ENCODE assay signal across 10 mouse cellular contexts in genomic region chr2:181931077-181931815, GRCm38 (mm10). TPM values are rescaled to one million over a fixed set of nuclear protein-coding genes. Genes with fewer than 3 reads are reported as not detected.
DNase-seq lines count a peak whose midpoint lies in the region; ATAC-seq lines count a peak whose summit lies in the region.
"Not testable (repeated sequence)": the region's sequence is repeated elsewhere in the genome, so short reads cannot be mapped to it uniquely, and the experiment has no call there.
"Had no signal": no experiment of that assay in that cellular context is flagged by ENCODE, and none has a peak within 500 bp of the region (broad histone marks: within the 10 kb centered on the region; RNA-seq: fewer than 3 reads in every experiment).

No protein-coding gene starts in this region.

- peak; percentile 25 for DNase-seq in Muller cell, postnatal 12 days (ENCODE audit: inconsistent ontology term)
- DNase-seq in cerebellum, adult 8-10 months, result peak; percentile 4
- DNase-seq in layer of hippocampus, postnatal 36 days, result peak; percentile 15 to 24
- DNase-seq in lung, postnatal 14 days, result peak; percentile 25
- peak; percentile 33 for DNase-seq in retina, postnatal 1 day
- DNase-seq in urinary bladder, postnatal 25 days (ENCODE audit: low spot score), result peak; percentile 57

- WGBS in forebrain, embryonic 15.5 days, result 68% methylated on average over 3 of the region's 3 CpGs
- WGBS in hindbrain, embryonic 15.5 days, result 74% methylated on average over 3 of the region's 3 CpGs

- not testable (repeated sequence) for H3K9me3 ChIP-seq in forebrain, embryonic 15.5 days; hindbrain, embryonic 15.5 days

- not testable (repeated sequence) for H3K27me3 ChIP-seq in forebrain, embryonic 15.5 days; hindbrain, embryonic 15.5 days

- not testable (repeated sequence) for H3K9ac ChIP-seq in forebrain, embryonic 15.5 days (replicated peaks); hindbrain, embryonic 15.5 days

- not testable (repeated sequence) for H3K27ac ChIP-seq in forebrain, embryonic 15.5 days (replicated peaks); hindbrain, embryonic 15.5 days (replicated peaks)

- not testable (repeated sequence) for H3K4me2 ChIP-seq in forebrain, embryonic 15.5 days (replicated peaks); hindbrain, embryonic 15.5 days

- H3K36me3 ChIP-seq in forebrain, embryonic 15.5 days; hindbrain, embryonic 15.5 days: not testable (repeated sequence)

- peak; percentile 69; the same call in 1 of the 2 replicates for ATAC-seq in forebrain, embryonic 15.5 days (replicated peaks)
- peak; percentile 74 for ATAC-seq in hindbrain, embryonic 15.5 days (ENCODE audit: low FRiP score, low read depth)

- H3K4me1 ChIP-seq in forebrain, embryonic 15.5 days; hindbrain, embryonic 15.5 days (replicated peaks): not testable (repeated sequence)

- not testable (repeated sequence) for H3K4me3 ChIP-seq in forebrain, embryonic 15.5 days; hindbrain, embryonic 15.5 days

RNA-seq across cellular contexts. Expression of gene Gm14496, which starts 59.7 kb away (rescaled TPM):
- polyA plus RNA-seq in forebrain, embryonic 15.5 days (2015; fragmentation: Nextera tagmentation; extraction: Ambion mirVana), result not detected in 2 replicates
- polyA plus RNA-seq in hindbrain, embryonic 15.5 days (2015; fragmentation: Nextera tagmentation; extraction: Ambion mirVana), result not detected in 2 replicates
- total RNA-seq in layer of hippocampus, postnatal 36 days (2021), result not detected
- total RNA-seq: heart, adult 2 months had no signal
- polyA plus RNA-seq: heart, adult 2 months; liver, embryonic 16.5 days had no signal

Comparison
In these comparisons a context has a peak if more than half of its experiments do, and no peak if none do; other contexts are left out.
1. DNase-seq: peak in every context shown above with its lines; median percentile 57 in urinary bladder, postnatal 25 days; 33 in retina, postnatal 1 day; 25 in Muller cell, postnatal 12 days; 25 in lung, postnatal 14 days; 20 in layer of hippocampus, postnatal 36 days; 4 in cerebellum, adult 8-10 months.